Mouse (Mus musculus): ENCODE measurements around the gene Tmem131l.

GRCm38 (mm10) chr3:83993089-83993516, 46.9 kb downstream of the Tmem131l start:
- TF ChIP-seq CTCF (IDR thresholded peaks at IDR 0.05; ENCODE audit: borderline replicate concordance, insufficient read depth, low read length), result peak; percentile 4; the same call in 1 of the 2 replicates
- TF ChIP-seq POLR2A (IDR thresholded peaks at IDR 0.05; ENCODE audit: low read depth, low read length), result no peak

Data from embryonic fibroblast, embryonic 13.5 days (primary cell).